Mouse (Mus musculus): ENCODE results near the gene Ccdc171. TPM values are rescaled to one million over a fixed set of nuclear protein-coding genes. Genes with fewer than 3 reads are reported as not detected.

Ccdc171 gene
- polyA plus RNA-seq, 1 experiment: 1.5 TPM

GRCm38 (mm10) chr4:83775136-83775535, 249.8 kb downstream of the Ccdc171 start:
- 93% methylated on average over 6 of the region's 6 CpGs for WGBS
- H3K4me1 ChIP-seq (ENCODE audit: control insufficient read depth, insufficient read depth, low read length): no peaks in the 10 kb centered on the region
- no peak overlapping the region for H3K4me3 ChIP-seq (replicated peaks; ENCODE audit: extremely low read depth, low read depth, low read length)
- no peak for DNase-seq
- TF ChIP-seq POLR2A (IDR thresholded peaks at IDR 0.05; ENCODE audit: borderline replicate concordance, extremely low read depth, low read depth, low read length) (no peak), CTCF (IDR thresholded peaks at IDR 0.05; ENCODE audit: insufficient read depth, low read length) (no peak)

- H3K4me3 ChIP-seq (replicated peaks; ENCODE audit: extremely low read depth, low read depth, low read length): no peak overlapping the region
- DNase-seq: no peak
- no peaks in the 10 kb centered on the region for H3K4me1 ChIP-seq (ENCODE audit: control insufficient read depth, insufficient read depth, low read length)
- TF ChIP-seq POLR2A (IDR thresholded peaks at IDR 0.05; ENCODE audit: borderline replicate concordance, extremely low read depth, low read depth, low read length) (no peak), CTCF (IDR thresholded peaks at IDR 0.05; ENCODE audit: insufficient read depth, low read length) (no peak)
- 97% methylated on average over 4 of the region's 4 CpGs for WGBS
These were observed 254.7 kb downstream of the Ccdc171 start for GRCm38 (mm10) chr4:83780044-83780443.

GRCm38 (mm10) chr4:83785115-83785514, 259.8 kb downstream of the Ccdc171 start:
- H3K4me3 ChIP-seq (replicated peaks; ENCODE audit: extremely low read depth, low read depth, low read length): no peak overlapping the region
- H3K4me1 ChIP-seq (ENCODE audit: control insufficient read depth, insufficient read depth, low read length): no peaks in the 10 kb centered on the region
- TF ChIP-seq POLR2A (IDR thresholded peaks at IDR 0.05; ENCODE audit: borderline replicate concordance, extremely low read depth, low read depth, low read length) (no peak), CTCF (IDR thresholded peaks at IDR 0.05; ENCODE audit: insufficient read depth, low read length) (no peak)
- DNase-seq: no peak
- 81% methylated on average over 2 of the region's 2 CpGs for WGBS

DNA sequence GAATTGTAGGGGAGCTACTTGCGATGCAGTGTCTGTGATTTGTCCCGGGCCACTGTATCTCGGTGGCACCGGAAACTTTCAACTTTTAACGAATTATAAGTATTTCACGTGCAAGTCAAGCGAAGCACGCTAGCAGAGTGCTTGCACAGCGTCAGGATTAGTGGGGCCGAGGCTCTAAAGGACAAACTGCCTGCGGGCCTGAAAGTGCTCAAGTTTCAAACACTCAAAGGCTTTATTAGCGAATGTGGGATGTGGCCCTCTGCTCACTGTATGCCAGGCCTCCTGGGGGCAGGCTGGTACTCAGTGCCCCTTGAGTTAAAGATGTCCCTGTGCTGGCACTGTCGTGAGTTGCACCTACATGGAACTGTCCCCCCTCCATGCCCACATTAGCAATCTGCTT, 266.5 kb downstream of the Ccdc171 start:
- no peak overlapping the region for H3K4me3 ChIP-seq (replicated peaks; ENCODE audit: extremely low read depth, low read depth, low read length)
- DNase-seq: no peak
- no peaks in the 10 kb centered on the region for H3K4me1 ChIP-seq (ENCODE audit: control insufficient read depth, insufficient read depth, low read length)
- WGBS: 47% methylated on average over 13 of the region's 13 CpGs
- TF ChIP-seq POLR2A (IDR thresholded peaks at IDR 0.05; ENCODE audit: borderline replicate concordance, extremely low read depth, low read depth, low read length): no peak
- TF ChIP-seq CTCF (IDR thresholded peaks at IDR 0.05; ENCODE audit: insufficient read depth, low read length): no peak

- 0 out of 2 replicates have a peak, but pooled peaks have one; percentile 35 for TF ChIP-seq CTCF (IDR thresholded peaks at IDR 0.05; ENCODE audit: insufficient read depth, low read length)
- no peak for TF ChIP-seq POLR2A (IDR thresholded peaks at IDR 0.05; ENCODE audit: borderline replicate concordance, extremely low read depth, low read depth, low read length)
- no peak overlapping the region for H3K4me3 ChIP-seq (replicated peaks; ENCODE audit: extremely low read depth, low read depth, low read length)
- no peaks in the 10 kb centered on the region for H3K4me1 ChIP-seq (ENCODE audit: control insufficient read depth, insufficient read depth, low read length)
- 24% methylated on average over 9 of the region's 9 CpGs for WGBS
- peak; percentile 4 for DNase-seq
These were observed 269.1 kb downstream of the Ccdc171 start for GRCm38 (mm10) chr4:83794315-83794922.

GRCm38 (mm10) chr4:83794930-83795459, 269.6 kb downstream of the Ccdc171 start:
- DNase-seq: no peak
- 70% methylated on average over 5 of the region's 5 CpGs for WGBS
- Histone ChIP-seq H3K4me1 (ENCODE audit: control insufficient read depth, insufficient read depth, low read length) (no peaks in the 10 kb centered on the region), H3K4me3 (replicated peaks; ENCODE audit: extremely low read depth, low read depth, low read length) (no peak overlapping the region)
- TF ChIP-seq CTCF (IDR thresholded peaks at IDR 0.05; ENCODE audit: insufficient read depth, low read length): no peak
- TF ChIP-seq POLR2A (IDR thresholded peaks at IDR 0.05; ENCODE audit: borderline replicate concordance, extremely low read depth, low read depth, low read length): no peak

GRCm38 (mm10) chr4:83797976-83798375, 272.6 kb downstream of the Ccdc171 start:
- H3K4me3 ChIP-seq (replicated peaks; ENCODE audit: extremely low read depth, low read depth, low read length): no peak overlapping the region
- no peak for DNase-seq
- 78% methylated on average over 14 of the region's 14 CpGs for WGBS
- H3K4me1 ChIP-seq (ENCODE audit: control insufficient read depth, insufficient read depth, low read length): no peaks in the 10 kb centered on the region
- TF ChIP-seq POLR2A (IDR thresholded peaks at IDR 0.05; ENCODE audit: borderline replicate concordance, extremely low read depth, low read depth, low read length): no peak
- no peak for TF ChIP-seq CTCF (IDR thresholded peaks at IDR 0.05; ENCODE audit: insufficient read depth, low read length)

DNA sequence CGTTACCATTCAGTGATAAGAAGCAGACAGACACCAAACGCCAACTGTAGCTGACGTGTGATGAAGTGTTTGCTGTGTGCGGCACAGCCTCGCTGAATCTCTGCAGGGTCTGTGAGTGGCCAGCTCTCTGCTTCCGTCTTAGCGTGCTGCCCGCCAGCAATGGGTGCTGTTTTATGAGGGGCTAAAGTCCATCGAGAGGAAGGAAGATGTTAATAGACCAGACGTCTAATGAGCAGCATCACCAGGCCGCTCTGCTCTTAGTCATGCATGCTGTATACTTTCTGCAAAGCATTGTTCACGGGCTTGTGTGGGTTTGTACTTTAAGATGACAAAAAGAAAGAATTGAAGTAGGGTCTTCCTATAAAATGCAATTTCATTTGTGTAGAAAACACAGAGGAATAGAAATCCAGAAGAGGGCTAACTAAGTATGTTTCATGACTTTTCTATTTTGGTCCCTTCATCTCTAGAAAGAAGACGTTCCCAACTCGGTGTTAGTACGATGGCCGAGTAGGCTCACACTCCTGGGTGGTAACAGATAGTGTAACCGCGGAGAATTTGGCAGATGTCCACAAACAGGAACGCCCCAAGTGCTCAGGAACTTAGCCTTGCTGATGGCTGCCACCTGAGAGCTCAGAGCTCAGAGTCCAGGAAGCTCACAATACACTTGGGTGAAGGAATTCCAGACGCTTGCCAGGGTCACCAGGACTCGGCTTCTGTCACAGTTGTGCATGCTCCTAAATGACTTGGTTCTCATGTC, 273.5 kb downstream of the Ccdc171 start:
- no peak for DNase-seq
- TF ChIP-seq POLR2A (IDR thresholded peaks at IDR 0.05; ENCODE audit: borderline replicate concordance, extremely low read depth, low read depth, low read length) (no peak), CTCF (IDR thresholded peaks at IDR 0.05; ENCODE audit: insufficient read depth, low read length) (no peak)
- H3K4me3 ChIP-seq (replicated peaks; ENCODE audit: extremely low read depth, low read depth, low read length): no peak overlapping the region
- 42% methylated on average over 21 of the region's 21 CpGs for WGBS
- no peaks in the 10 kb centered on the region for H3K4me1 ChIP-seq (ENCODE audit: control insufficient read depth, insufficient read depth, low read length)

DNA sequence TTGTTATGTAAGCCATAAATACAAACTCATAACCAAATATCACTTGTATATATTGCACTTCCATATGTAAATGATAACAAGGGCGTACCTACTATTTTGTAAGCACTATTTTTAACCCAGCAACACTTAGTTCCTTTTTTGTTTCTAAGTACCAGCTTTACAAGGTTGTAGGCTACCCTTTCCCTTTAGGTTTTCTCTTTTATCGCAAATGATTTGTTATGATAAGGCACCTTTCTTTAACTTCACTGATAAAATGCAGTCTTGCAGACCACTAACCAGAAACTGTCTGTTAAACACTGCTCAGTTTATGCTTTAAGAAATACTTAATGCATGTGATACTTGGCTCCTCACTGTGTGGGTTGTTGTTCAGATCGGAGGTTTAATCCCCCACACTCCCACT, 275.1 kb downstream of the Ccdc171 start:
- TF ChIP-seq POLR2A (IDR thresholded peaks at IDR 0.05; ENCODE audit: borderline replicate concordance, extremely low read depth, low read depth, low read length) (no peak), CTCF (IDR thresholded peaks at IDR 0.05; ENCODE audit: insufficient read depth, low read length) (no peak)
- no peak overlapping the region for H3K4me3 ChIP-seq (replicated peaks; ENCODE audit: extremely low read depth, low read depth, low read length)
- 62% methylated on average over 3 of the region's 3 CpGs for WGBS
- DNase-seq: no peak
- no peaks in the 10 kb centered on the region for H3K4me1 ChIP-seq (ENCODE audit: control insufficient read depth, insufficient read depth, low read length)

Measured in lung, adult 2 months (tissue).